Mouse (Mus musculus): ENCODE measurements around the gene Zfp976.
"Not testable (repeated sequence)": the region's sequence is repeated elsewhere in the genome, so short reads cannot be mapped to it uniquely, and the experiment has no call there.

Gene Zfp976

GRCm38 (mm10) chr7:42642152-42643115 is at the start of gene Zfp976:
Gene Zfp976 (minus strand): TSS chr7:42642588.
- DNase-seq, result peak; percentile 46

GRCm38 (mm10) chr7:42680081-42680480 is 37.7 kb upstream of the Zfp976 start:
- not testable (repeated sequence) for DNase-seq

GRCm38 (mm10) chr7:42679646-42680045 is 37.3 kb upstream of the Zfp976 start:
- not testable (repeated sequence) for DNase-seq

GRCm38 (mm10) chr7:42660140-42660539 is 17.8 kb upstream of the Zfp976 start:
- DNase-seq, result not testable (repeated sequence)

GRCm38 (mm10) chr7:42655211-42655610 is 12.8 kb upstream of the Zfp976 start:
- not testable (repeated sequence) for DNase-seq

GRCm38 (mm10) chr7:42643120-42643620 is 782 bp upstream of the Zfp976 start:
- peak; percentile 5 for DNase-seq

- DNase-seq, result not testable (repeated sequence)
Observed at GRCm38 (mm10) chr7:42631031-42631430, 11.4 kb downstream of the Zfp976 start.

- not testable (repeated sequence) for DNase-seq
Observed at GRCm38 (mm10) chr7:42595666-42596065, 46.7 kb downstream of the Zfp976 start.

GRCm38 (mm10) chr7:42592413-42592812 is 50.0 kb downstream of the Zfp976 start, which contains the start of gene Zfp977:
Gene Zfp977 (minus strand): TSS chr7:42592547.
- not testable (repeated sequence) for DNase-seq

- DNase-seq, result not testable (repeated sequence)
Observed at GRCm38 (mm10) chr7:42591311-42591710, 51.1 kb downstream of the Zfp976 start.

- no peak for DNase-seq
Observed at GRCm38 (mm10) chr7:42578488-42578887, 63.9 kb downstream of the Zfp976 start, which contains the start of gene Gm21028. Gene Gm21028 (minus strand): TSS chr7:42578588.

Measured in cerebellum, adult 9-10 months (tissue).